Mouse (Mus musculus) lung, adult 2 months (tissue): ENCODE measurements around the gene Gm49395. TPM values are rescaled to one million over a fixed set of nuclear protein-coding genes. Genes with fewer than 3 reads are reported as not detected.

Experiments used
- DNase-seq: peaks from one replicate; pipeline ENCODE4 v3.0.0; 2022
- H3K4me1 ChIP-seq: fragments of 200-500 bp; 2 replicates; pipeline ENCODE4 v1.6.1; 2011; ENCODE audit warnings: low read length; ENCODE audit not compliant: control insufficient read depth, insufficient read depth
- H3K4me3 ChIP-seq: fragments of 200-500 bp; replicated peaks from 2 replicates; pipeline ENCODE3; 2011; ENCODE audit warnings: low read depth, mild to moderate bottlenecking, control low read depth, low read length; ENCODE audit errors: extremely low read depth
- CTCF ChIP-seq: fragments of 200-500 bp; IDR thresholded peaks from 2 replicates; pipeline ENCODE4 v1.5.1; 2011; ENCODE audit warnings: mild to moderate bottlenecking, low read length, control low read depth; ENCODE audit not compliant: insufficient read depth
- POLR2A ChIP-seq: fragments of 200-500 bp; IDR thresholded peaks from 2 replicates; pipeline ENCODE4 v1.6.1; 2011; ENCODE audit warnings: low read depth, mild to moderate bottlenecking, control low read depth, low read length, borderline replicate concordance; ENCODE audit errors: extremely low read depth
- WGBS: fragments of 180-500 bp; shearing (Covaris S2); methylation state at CpG from one replicate; pipeline ENCODE4 v1.1.7; 2018; 5-methylcytosine and 5-hydroxymethylcytosine counted together
- polyA plus RNA-seq: library from polyadenylated mRNA; depleted of rRNA; stranded (reverse); fragments of >200 nt; gene quantifications from 2 replicates; pipeline ENCODE4 v1.2.3, GENCODE M21; 2012; rRNA removed

Gene Gm49395
- polyA plus RNA-seq, 1 experiment, result 21.5 TPM

DNA sequence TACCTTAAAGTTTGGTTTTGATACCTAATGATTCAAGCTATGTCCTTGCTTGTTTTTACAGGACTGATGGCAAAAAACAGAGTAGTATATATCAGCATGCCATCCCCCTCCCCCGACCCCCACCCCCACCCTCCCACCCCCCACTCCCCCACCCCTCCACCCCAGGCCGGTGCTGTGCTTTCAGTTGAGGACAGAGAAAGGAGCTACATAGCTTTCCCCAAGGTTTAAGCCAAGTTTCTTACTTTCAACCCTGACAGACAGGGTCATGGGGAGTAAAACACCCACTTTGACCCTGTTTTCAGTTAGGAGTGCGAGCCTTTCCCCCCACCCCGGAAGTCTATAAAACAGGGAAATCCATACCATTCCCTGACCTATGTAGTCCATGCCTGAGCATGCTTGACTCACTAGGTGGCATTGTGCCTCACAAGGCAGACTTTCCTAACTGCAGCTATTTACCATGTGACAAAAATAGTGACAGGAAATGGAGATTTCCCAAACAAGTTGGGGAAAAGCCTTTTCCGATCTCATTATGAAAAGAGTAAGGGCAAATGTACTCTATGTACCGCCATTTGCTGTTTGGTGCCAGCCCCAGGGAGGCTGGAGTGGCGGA is 98.2 kb downstream of the Gm49395 start:
- H3K4me1 ChIP-seq, result peaks cover 3% of the 10 kb centered on the region; the same call in 1 of the 2 replicates
- WGBS, result 27% methylated on average over 7 of the region's 7 CpGs
- no peak overlapping the region for H3K4me3 ChIP-seq
- no peak for DNase-seq
- no peak for TF ChIP-seq POLR2A
- no peak for TF ChIP-seq CTCF

- Histone ChIP-seq H3K4me3 (no peak overlapping the region), H3K4me1 (peaks cover 3% of the 10 kb centered on the region; the same call in 1 of the 2 replicates)
- WGBS, result 55% methylated on average over 3 of the region's 3 CpGs
- DNase-seq, result no peak
- TF ChIP-seq CTCF (no peak), POLR2A (no peak)
Measured at GRCm38 (mm10) chr13:115002837-115003236, 98.9 kb downstream of the Gm49395 start.

GRCm38 (mm10) chr13:115002155-115002554 is 99.6 kb downstream of the Gm49395 start:
- Histone ChIP-seq H3K4me3 (no peak overlapping the region), H3K4me1 (peaks cover 3% of the 10 kb centered on the region; the same call in 1 of the 2 replicates)
- no peak for TF ChIP-seq POLR2A
- TF ChIP-seq CTCF, result no peak
- DNase-seq, result no peak
- WGBS, result 89% methylated on average over 5 of the region's 5 CpGs

DNA sequence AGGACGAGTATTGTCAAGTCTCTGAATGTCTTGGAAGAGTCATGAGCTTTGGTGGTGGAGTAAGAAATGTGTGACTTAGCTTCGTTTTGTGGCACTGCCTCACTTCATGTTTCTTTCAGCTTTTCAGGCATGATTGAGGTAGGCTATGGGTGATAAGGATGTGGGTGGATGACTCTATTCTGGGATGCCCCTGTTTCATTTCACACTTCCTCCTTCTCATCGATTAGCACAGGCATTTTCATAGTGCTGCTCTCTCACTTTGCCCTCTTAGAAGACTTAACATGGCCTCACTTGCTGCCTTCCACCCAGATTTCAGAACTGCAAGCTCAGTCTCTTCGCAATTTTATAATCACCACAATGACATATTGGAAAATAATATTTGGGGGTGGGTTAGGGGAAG is 102.1 kb downstream of the Gm49395 start:
- TF ChIP-seq CTCF, result no peak
- TF ChIP-seq POLR2A, result no peak
- 88% methylated on average over 4 of the region's 4 CpGs for WGBS
- no peak overlapping the region for H3K4me3 ChIP-seq
- DNase-seq, result no peak
- peaks cover 3% of the 10 kb centered on the region; the same call in 1 of the 2 replicates for H3K4me1 ChIP-seq

- DNase-seq, result no peak
- TF ChIP-seq POLR2A, result no peak
- TF ChIP-seq CTCF, result no peak
- WGBS, result 89% methylated on average over 10 of the region's 10 CpGs
- Histone ChIP-seq H3K4me3 (no peak overlapping the region), H3K4me1 (no peaks in the 10 kb centered on the region; the same call in 1 of the 2 replicates)
Measured at GRCm38 (mm10) chr13:114998100-114998499, 103.6 kb downstream of the Gm49395 start.

- no peak for DNase-seq
- Histone ChIP-seq H3K4me3 (no peak overlapping the region), H3K4me1 (peaks cover 4% of the 10 kb centered on the region)
- no peak for TF ChIP-seq CTCF
- TF ChIP-seq POLR2A, result no peak
- WGBS, result 73% methylated on average over 14 of the region's 14 CpGs
Measured at GRCm38 (mm10) chr13:114992260-114993014, 109.3 kb downstream of the Gm49395 start.

DNA sequence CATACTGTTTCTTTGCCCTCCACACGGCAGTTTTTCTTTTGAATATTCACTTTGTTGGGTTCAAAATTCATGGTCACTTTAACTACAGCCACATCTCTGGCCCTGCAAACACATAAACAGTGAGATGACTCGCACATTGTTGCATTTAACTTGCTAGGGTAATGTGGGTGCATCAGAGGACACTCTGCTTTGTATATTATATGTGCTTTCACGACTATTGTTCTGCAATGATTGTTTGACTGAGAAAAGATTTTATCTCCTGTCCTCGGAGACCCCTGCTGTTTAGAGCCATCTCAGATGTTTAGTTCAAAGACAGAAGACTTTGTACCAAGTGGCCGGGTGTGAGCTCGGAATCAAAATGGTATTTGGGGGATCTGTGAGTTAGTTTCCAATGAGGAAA is 114.1 kb downstream of the Gm49395 start:
- DNase-seq, result no peak
- 48% methylated on average over 6 of the region's 6 CpGs for WGBS
- peaks cover 6% of the 10 kb centered on the region for H3K4me1 ChIP-seq
- no peak overlapping the region for H3K4me3 ChIP-seq
- TF ChIP-seq POLR2A (no peak), CTCF (no peak)

DNA sequence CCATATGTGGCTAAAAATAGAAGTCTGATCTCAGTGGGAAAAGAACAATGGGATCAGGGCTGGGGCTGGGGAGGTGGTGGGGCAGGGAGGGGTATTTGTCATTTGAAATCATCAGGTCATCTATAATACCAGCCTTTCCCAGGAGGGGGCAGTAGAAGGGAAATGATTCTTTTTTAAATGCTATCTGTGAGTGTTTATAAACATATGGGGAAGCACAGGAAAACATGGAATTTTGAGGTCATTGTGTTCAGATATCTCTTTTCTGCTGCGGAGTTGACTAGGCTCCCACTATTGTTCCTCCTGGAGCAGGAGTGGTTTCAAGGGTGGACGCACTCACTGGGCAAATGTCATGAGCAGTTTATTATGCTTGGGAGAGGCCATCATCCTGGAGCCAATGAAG is 114.6 kb downstream of the Gm49395 start:
- DNase-seq, result no peak
- WGBS, result 41% methylated on average over 2 of the region's 2 CpGs
- TF ChIP-seq CTCF, result peak; percentile 29; the same call in 1 of the 2 replicates
- no peak for TF ChIP-seq POLR2A

More for the DNA sequence above, 114.6 kb downstream of the Gm49395 start:
- Histone ChIP-seq H3K4me3 (no peak overlapping the region), H3K4me1 (peaks cover 6% of the 10 kb centered on the region)

Other genes with a start within 250 kb of the Gm49395 start
- gene Itga2, start 169.8 kb downstream of the Gm49395 start, polyA plus RNA-seq, result 2.3 and 3.5 TPM in 2 replicates
- 30.2 and 32.9 TPM in 2 replicates for gene Pelo, start 11.7 kb downstream of the Gm49395 start, polyA plus RNA-seq
- 24.0 and 36.1 TPM in 2 replicates for gene Itga1, start within 50 bp of the Gm49395 start, polyA plus RNA-seq